Mouse (Mus musculus) testis, postnatal 14 days (tissue): Measurements from ENCODE around the gene Aimp2.

Experiments used
- DNase-seq: peaks from one replicate; pipeline ENCODE4 v3.0.0; 2021; ENCODE audit warnings: low spot score

Gene Aimp2

GRCm38 (mm10) chr5:143902111-143902510 lies 7.5 kb downstream of the Aimp2 start:
- DNase-seq: no peak

- no peak for DNase-seq
Observed at GRCm38 (mm10) chr5:143897635-143898330, 11.9 kb downstream of the Aimp2 start, which contains the start of gene Ankrd61. Gene Ankrd61 (minus strand): TSS chr5:143897685.

GRCm38 (mm10) chr5:143893396-143893795 lies 16.3 kb downstream of the Aimp2 start:
- DNase-seq: no peak

- no peak for DNase-seq
Observed at GRCm38 (mm10) chr5:143892255-143892886, 17.3 kb downstream of the Aimp2 start.

- no peak for DNase-seq
Observed at GRCm38 (mm10) chr5:143890741-143891140, 18.9 kb downstream of the Aimp2 start.

- DNase-seq: no peak
Observed at GRCm38 (mm10) chr5:143885274-143885673, 24.4 kb downstream of the Aimp2 start.

- DNase-seq: no peak
Observed at GRCm38 (mm10) chr5:143874571-143874970, 35.1 kb downstream of the Aimp2 start.

- no peak for DNase-seq
Observed at GRCm38 (mm10) chr5:143871547-143872169, 38.0 kb downstream of the Aimp2 start.
